Mouse (Mus musculus) thymus, postnatal 14 days (tissue): Measurements from ENCODE around the gene Hmbs.
"Not testable (repeated sequence)": the region's sequence is repeated elsewhere in the genome, so short reads cannot be mapped to it uniquely, and the experiment has no call there.

Source experiments
- DNase-seq: peaks from one replicate; pipeline ENCODE4 v3.0.0; 2021

Hmbs gene

GRCm38 (mm10) chr9:44343781-44344421 is at the start of gene Hmbs:
Gene Hmbs (minus strand): TSS chr9:44344228.
- peak; percentile 89 for DNase-seq

- peak; percentile 69 for DNase-seq
Measured at GRCm38 (mm10) chr9:44391466-44391865, 47.4 kb upstream of the Hmbs start.

GRCm38 (mm10) chr9:44389273-44389672 is 45.2 kb upstream of the Hmbs start:
- peak; percentile 62 for DNase-seq

GRCm38 (mm10) chr9:44387221-44387620 is 43.2 kb upstream of the Hmbs start:
- no peak for DNase-seq

- DNase-seq: no peak
Measured at GRCm38 (mm10) chr9:44384596-44384995, 40.6 kb upstream of the Hmbs start.

- DNase-seq: no peak
Measured at GRCm38 (mm10) chr9:44379862-44380261, 35.8 kb upstream of the Hmbs start.

GRCm38 (mm10) chr9:44379054-44379834 is 35.2 kb upstream of the Hmbs start, which contains the start of gene Hyou1:
Gene Hyou1 (plus strand): TSS chr9:44379490.
- DNase-seq: peak; percentile 99

- no peak for DNase-seq
Measured at GRCm38 (mm10) chr9:44378153-44378730, 34.2 kb upstream of the Hmbs start.

GRCm38 (mm10) chr9:44377335-44377734 is 33.3 kb upstream of the Hmbs start:
- not testable (repeated sequence) for DNase-seq

- no peak for DNase-seq
Measured at GRCm38 (mm10) chr9:44376141-44376540, 32.1 kb upstream of the Hmbs start.

- DNase-seq: no peak
Measured at GRCm38 (mm10) chr9:44373386-44373785, 29.4 kb upstream of the Hmbs start.

GRCm38 (mm10) chr9:44364480-44364879 is 20.5 kb upstream of the Hmbs start:
- DNase-seq: peak; percentile 36

- not testable (repeated sequence) for DNase-seq
Measured at GRCm38 (mm10) chr9:44361931-44362330, 17.9 kb upstream of the Hmbs start.

GRCm38 (mm10) chr9:44361190-44361917 is 17.3 kb upstream of the Hmbs start, which contains the start of gene Vps11:
Gene Vps11 (minus strand): TSS chr9:44361670.
- peak; percentile 96 for DNase-seq

GRCm38 (mm10) chr9:44357207-44357606 is 13.2 kb upstream of the Hmbs start:
- DNase-seq: peak; percentile 65

GRCm38 (mm10) chr9:44353142-44353541 is 9.1 kb upstream of the Hmbs start:
- no peak for DNase-seq

GRCm38 (mm10) chr9:44352337-44352736 is 8.3 kb upstream of the Hmbs start:
- DNase-seq: no peak

GRCm38 (mm10) chr9:44351396-44351795 is 7.4 kb upstream of the Hmbs start:
- DNase-seq: no peak

GRCm38 (mm10) chr9:44348546-44348945 is 4.5 kb upstream of the Hmbs start:
- no peak for DNase-seq

GRCm38 (mm10) chr9:44347621-44348020 is 3.6 kb upstream of the Hmbs start:
- no peak for DNase-seq

- no peak for DNase-seq
Measured at GRCm38 (mm10) chr9:44347166-44347565, 3.1 kb upstream of the Hmbs start.

- DNase-seq: no peak
Measured at GRCm38 (mm10) chr9:44345570-44346433, 1.8 kb upstream of the Hmbs start.
